Mouse (Mus musculus) ES-E14 (cell line): ENCODE data around the gene Pgc. TPM values are rescaled to one million over a fixed set of nuclear protein-coding genes. Genes with fewer than 3 reads are reported as not detected.

Experiments used
- DNase-seq: peaks from one replicate; pipeline ENCODE4 v3.0.0-alpha.2; 2013; ENCODE audit warnings: low read depth, low spot score
- H3K27ac ChIP-seq: 2 replicates; pipeline ENCODE4 v1.5.1; 2012; ENCODE audit warnings: low read depth, mild to moderate bottlenecking, low read length, moderate library complexity, mixed read lengths; ENCODE audit not compliant: poor library complexity, insufficient read depth, severe bottlenecking
- H3K36me3 ChIP-seq: 2 replicates; pipeline ENCODE4 v1.6.1; 2012; ENCODE audit warnings: mild to moderate bottlenecking, low read length, moderate library complexity, mixed read lengths; ENCODE audit not compliant: control insufficient read depth, poor library complexity, insufficient read depth, severe bottlenecking
- H3K4me1 ChIP-seq, 2 experiments: fragments of 150-350 bp in 1 of 2; sonication (generic) in 1 of 2; 2 replicates each; pipeline ENCODE4 v1.6.1; 2012; ENCODE audit warnings: low read length in 2 of 2, mild to moderate bottlenecking in 1 of 2, mixed read lengths in 1 of 2; ENCODE audit not compliant: control insufficient read depth in 2 of 2, insufficient read depth in 2 of 2, poor library complexity in 1 of 2
- H3K4me3 ChIP-seq, 2 experiments: fragments of 150-350 bp in 1 of 2; sonication (generic) in 1 of 2; 2 replicates each; pipeline ENCODE4 v1.5.1; 2012; ENCODE audit warnings: low read length in 2 of 2, low read depth in 1 of 2, mild to moderate bottlenecking in 1 of 2, mixed read lengths in 1 of 2; ENCODE audit not compliant: insufficient read depth in 1 of 2, poor library complexity in 1 of 2, severe bottlenecking in 1 of 2
- H3K9ac ChIP-seq: 2 replicates; pipeline ENCODE4 v1.6.1; 2012; ENCODE audit warnings: low read depth, mild to moderate bottlenecking, low read length, mixed read lengths; ENCODE audit not compliant: poor library complexity, insufficient read depth, severe bottlenecking
- H3K9me3 ChIP-seq: fragments of 150-350 bp; sonication (generic); 2 replicates; pipeline ENCODE4 v1.6.1; 2012; ENCODE audit warnings: low read depth, mild to moderate bottlenecking, low read length; ENCODE audit not compliant: control insufficient read depth, insufficient read depth
- CHD2 ChIP-seq: IDR thresholded peaks from 2 replicates; pipeline ENCODE4 v1.6.1; 2014; ENCODE audit warnings: mild to moderate bottlenecking, low read depth, low read length, inconsistent platforms
- HCFC1 ChIP-seq: IDR thresholded peaks from 2 replicates; pipeline ENCODE4 v1.6.1; 2012; ENCODE audit warnings: low read length, inconsistent platforms, borderline replicate concordance; ENCODE audit not compliant: insufficient read depth
- MAFK ChIP-seq: IDR thresholded peaks from 2 replicates; pipeline ENCODE4 v1.6.1; 2014; ENCODE audit warnings: mild to moderate bottlenecking, low read depth, low read length, inconsistent platforms; ENCODE audit not compliant: insufficient read depth
- ZC3H11A ChIP-seq: IDR thresholded peaks from 2 replicates; pipeline ENCODE4 v1.6.1; 2012; ENCODE audit warnings: low read depth, mild to moderate bottlenecking, inconsistent platforms, low read length, borderline replicate concordance
- ZNF384 ChIP-seq: IDR thresholded peaks from 2 replicates; pipeline ENCODE4 v1.6.1; 2012; ENCODE audit warnings: low read depth, low read length, inconsistent platforms
- in situ Hi-C, 2 experiments: fragments of 600-800 bp; cut with MboI; formaldehyde crosslinking; loops; one replicate each; pipeline ENCODE4 v1.15.1; 2025; ENCODE audit warnings: low sequenced_read_pairs in 2 of 2, inconsistent platforms in 1 of 2; ENCODE audit not compliant: unreplicated experiment in 2 of 2
- total RNA-seq: library from RNA; depleted of rRNA; stranded (reverse); fragments of 300-350 nt; gene quantifications from 2 replicates; pipeline ENCODE4 v1.2.3, GENCODE M21; 2012

Pgc gene
- total RNA-seq, 1 experiment: 1.7 TPM

- no peak overlapping the region for H3K4me3 ChIP-seq
- H3K36me3 ChIP-seq: no peaks in the 10 kb centered on the region; the same call in 1 of the 2 replicates
- H3K4me1 ChIP-seq: peaks cover 8 to 50% of the 10 kb centered on the region in 2 experiments; a peak in 3 of 4 replicates
- in situ Hi-C loops: no loop called here
- TF ChIP-seq ZC3H11A: no peak
- no peak for TF ChIP-seq MAFK
- no peak for TF ChIP-seq ZNF384
- TF ChIP-seq HCFC1: no peak
- no peak for TF ChIP-seq CHD2
- no peak overlapping the region for H3K27ac ChIP-seq
- H3K9me3 ChIP-seq: no peaks in the 10 kb centered on the region
- H3K9ac ChIP-seq: no peak overlapping the region
- DNase-seq: no peak
Observed at GRCm38 (mm10) chr17:47707961-47708360, 18.7 kb upstream of the Pgc start.

- no peaks in the 10 kb centered on the region; the same call in 1 of the 2 replicates for H3K36me3 ChIP-seq
- H3K4me1 ChIP-seq: peaks cover 14 to 49% of the 10 kb centered on the region in 2 experiments
- in situ Hi-C loops: no loop called here
- H3K9ac ChIP-seq: peak overlapping the region; percentile 4; the same call in 1 of the 2 replicates
- H3K4me3 ChIP-seq: no peak overlapping the region
- no peak for DNase-seq
- TF ChIP-seq HCFC1 (no peak), ZNF384 (no peak), CHD2 (no peak), MAFK (no peak), ZC3H11A (no peak)
- no peak overlapping the region for H3K27ac ChIP-seq
- no peaks in the 10 kb centered on the region for H3K9me3 ChIP-seq
Observed at GRCm38 (mm10) chr17:47708972-47709371, 17.7 kb upstream of the Pgc start.

GRCm38 (mm10) chr17:47710036-47710435 is 16.6 kb upstream of the Pgc start:
- TF ChIP-seq HCFC1: no peak
- TF ChIP-seq ZNF384: no peak
- TF ChIP-seq ZC3H11A: no peak
- no peak for TF ChIP-seq CHD2
- TF ChIP-seq MAFK: no peak
- Histone ChIP-seq H3K27ac (peak overlapping the region; percentile 79), H3K36me3 (no peaks in the 10 kb centered on the region; the same call in 1 of the 2 replicates), H3K4me1 (peaks cover 16 to 52% of the 10 kb centered on the region in 2 experiments), H3K9ac (no peak overlapping the region; the same call in 1 of the 2 replicates), H3K4me3 (peak overlapping the region; percentile 13 to 16; a peak in 1 of 4 replicates), H3K9me3 (no peaks in the 10 kb centered on the region)
- no peak for DNase-seq
- in situ Hi-C loops: no loop called here

GRCm38 (mm10) chr17:47711883-47712282 is 14.8 kb upstream of the Pgc start:
- DNase-seq: no peak
- no peaks in the 10 kb centered on the region for H3K36me3 ChIP-seq
- in situ Hi-C loops: no loop called here
- peak overlapping the region; percentile 40; the same call in 1 of the 2 replicates for H3K9ac ChIP-seq
- no peaks in the 10 kb centered on the region for H3K9me3 ChIP-seq
- TF ChIP-seq HCFC1 (no peak), CHD2 (no peak), ZC3H11A (no peak), MAFK (no peak), ZNF384 (no peak)
- H3K27ac ChIP-seq: peak overlapping the region; percentile 36; the same call in 1 of the 2 replicates
- H3K4me3 ChIP-seq: peak overlapping the region in 1 of 2 experiments; percentile 17; a peak in 1 of 4 replicates
- peaks cover 16 to 52% of the 10 kb centered on the region in 2 experiments for H3K4me1 ChIP-seq
